Mouse (Mus musculus) common myeloid progenitor, adult 5-6 weeks (primary cell): ENCODE results near the gene Itga9. TPM values are rescaled to one million over a fixed set of nuclear protein-coding genes. Genes with fewer than 3 reads are reported as not detected.

Experiments used
- ATAC-seq: replicated peaks from 2 replicates; pipeline ENCODE4 v1.8.0; 2016; ENCODE audit warnings: low read depth, mild to moderate bottlenecking, moderate TSS enrichment, inconsistent platforms; ENCODE audit not compliant: poor library complexity, severe bottlenecking
- total RNA-seq: library from RNA; stranded (forward); fragments of 200-1000, 187-1606 nt; gene quantifications from 2 replicates; pipeline ENCODE4 v1.2.3, GENCODE M21; 2017

Gene Itga9
- total RNA-seq, 1 experiment from 2014 or later: 7.0 TPM

- no peak for ATAC-seq
These were observed 281.2 kb downstream of the Itga9 start for GRCm38 (mm10) chr9:118887734-118888133.

GRCm38 (mm10) chr9:118890149-118890548 lies 283.7 kb downstream of the Itga9 start:
- ATAC-seq: peak; percentile 93

- no peak for ATAC-seq
These were observed 284.2 kb downstream of the Itga9 start for GRCm38 (mm10) chr9:118890645-118891044.

- ATAC-seq: no peak
These were observed 284.6 kb downstream of the Itga9 start for GRCm38 (mm10) chr9:118891068-118891467.

GRCm38 (mm10) chr9:118891593-118891992 lies 285.1 kb downstream of the Itga9 start:
- no peak for ATAC-seq

DNA sequence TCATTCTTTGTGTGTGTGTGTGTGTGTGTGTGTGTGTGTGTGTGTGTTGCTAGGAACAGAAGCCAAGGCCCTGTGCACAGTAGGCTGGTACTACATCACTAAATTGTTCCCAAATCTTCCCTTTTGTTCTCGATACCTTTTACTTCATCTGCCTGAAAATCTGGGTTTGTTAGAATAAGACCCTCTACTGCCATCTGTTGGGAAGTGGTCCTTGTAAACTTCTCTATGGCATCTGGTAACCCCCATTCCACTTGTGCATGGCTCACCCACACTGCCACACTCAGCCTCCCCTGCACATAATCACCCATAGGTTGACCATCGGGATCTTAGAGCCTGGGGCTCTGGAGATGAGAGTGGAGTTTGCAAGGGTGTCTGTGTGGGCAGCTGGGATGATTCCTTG lies 288.6 kb downstream of the Itga9 start:
- ATAC-seq: no peak

DNA sequence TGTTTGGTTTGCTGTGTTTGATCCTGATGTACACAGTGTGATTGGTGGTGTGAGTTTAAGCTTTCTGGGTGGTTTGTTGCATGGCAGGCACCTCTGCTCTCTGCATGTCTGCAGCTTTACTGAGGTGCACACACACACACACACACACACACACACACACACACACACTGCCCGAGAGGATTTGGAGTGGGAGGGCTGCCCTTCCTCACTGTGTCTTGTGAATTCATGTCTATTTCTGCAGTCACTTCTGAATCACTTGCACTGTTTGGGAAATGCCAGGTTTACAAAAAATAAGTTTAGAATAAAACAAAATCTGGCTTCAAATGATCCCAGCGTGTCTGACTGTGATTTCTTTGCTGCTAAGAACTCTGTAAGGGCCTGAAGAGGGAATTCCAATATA lies 294.2 kb downstream of the Itga9 start:
- ATAC-seq: no peak

DNA sequence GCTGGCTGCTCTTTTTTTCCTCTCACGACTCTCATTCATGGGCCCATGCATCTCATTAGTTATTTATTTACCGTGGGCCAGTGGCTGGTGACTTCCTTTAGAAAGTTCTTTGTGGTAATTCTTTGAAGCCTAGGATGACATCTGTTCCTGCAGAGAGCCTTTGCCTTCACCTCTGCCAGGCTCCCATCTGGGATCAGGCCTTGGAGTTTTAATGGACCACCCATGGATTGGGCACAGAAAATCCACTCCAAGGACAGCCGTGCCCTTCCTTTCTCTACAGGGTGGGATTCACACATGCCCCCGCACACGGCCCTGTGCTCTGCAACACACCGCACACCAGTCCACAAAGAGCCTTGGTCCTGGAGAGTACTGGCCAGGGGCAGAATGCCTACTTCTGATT lies 295.4 kb downstream of the Itga9 start:
- ATAC-seq: no peak

- ATAC-seq: peak; percentile 77
These were observed 301.6 kb downstream of the Itga9 start for GRCm38 (mm10) chr9:118907934-118908620.

DNA sequence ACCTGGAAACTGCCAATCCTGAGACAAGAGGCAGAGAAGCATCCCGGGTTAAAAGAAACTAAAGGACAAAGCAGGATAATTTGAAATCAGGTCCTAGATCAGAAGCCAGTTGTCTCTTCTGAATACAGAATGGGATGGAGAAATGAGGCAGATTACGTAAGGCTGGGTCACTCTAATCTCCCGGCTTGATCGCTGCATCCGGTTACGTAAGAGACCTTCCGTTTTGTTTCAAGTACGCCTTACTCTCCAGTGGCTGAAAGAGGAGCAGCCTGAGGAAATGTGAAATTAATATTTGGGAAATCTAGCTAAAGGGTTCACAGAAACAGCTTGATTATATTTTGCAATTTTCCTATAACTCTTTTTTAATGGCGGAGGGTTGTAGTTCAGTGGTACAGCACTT lies 306.6 kb downstream of the Itga9 start:
- ATAC-seq: peak; percentile 81

GRCm38 (mm10) chr9:118913613-118914012 lies 307.1 kb downstream of the Itga9 start:
- no peak for ATAC-seq

DNA sequence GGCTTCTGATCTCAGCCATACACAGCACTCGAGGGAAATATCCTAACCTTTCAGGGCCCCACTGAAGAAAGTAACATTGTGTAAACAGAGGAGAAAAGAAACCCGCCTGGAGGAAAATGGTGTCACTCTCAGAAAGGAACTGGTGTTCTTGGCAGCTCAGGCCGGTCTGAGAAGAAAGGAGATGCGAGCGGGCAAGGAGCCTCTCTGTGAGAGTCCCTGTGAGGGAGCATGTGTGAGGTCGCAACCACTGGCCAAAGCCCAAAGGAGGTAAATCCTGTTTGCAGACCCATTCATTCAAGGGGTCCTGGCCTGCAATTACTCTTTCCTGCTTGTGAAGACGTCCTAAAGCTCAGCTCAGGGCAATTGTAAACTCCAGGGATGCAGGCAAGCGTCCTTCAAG lies 308.1 kb downstream of the Itga9 start:
- no peak for ATAC-seq

DNA sequence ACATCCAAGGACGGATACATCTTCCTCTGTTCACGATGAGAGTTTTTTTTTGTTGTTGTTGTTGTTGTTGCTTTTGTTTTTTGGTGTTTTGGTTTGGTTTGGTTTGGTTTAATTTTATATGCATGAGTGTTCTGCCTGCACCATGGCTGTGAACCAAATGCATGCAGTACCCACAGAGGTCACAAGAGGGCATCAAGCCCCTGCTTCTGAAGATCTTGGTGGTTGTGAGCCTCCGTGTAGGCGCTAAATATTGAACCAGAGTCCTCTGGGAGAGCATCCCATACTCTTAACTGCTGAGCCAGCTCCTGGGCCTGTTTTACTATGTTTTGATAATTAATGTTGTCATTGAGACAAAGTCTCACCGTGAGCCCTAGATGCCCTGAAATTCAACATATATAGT lies 308.8 kb downstream of the Itga9 start:
- peak; percentile 43 for ATAC-seq

DNA sequence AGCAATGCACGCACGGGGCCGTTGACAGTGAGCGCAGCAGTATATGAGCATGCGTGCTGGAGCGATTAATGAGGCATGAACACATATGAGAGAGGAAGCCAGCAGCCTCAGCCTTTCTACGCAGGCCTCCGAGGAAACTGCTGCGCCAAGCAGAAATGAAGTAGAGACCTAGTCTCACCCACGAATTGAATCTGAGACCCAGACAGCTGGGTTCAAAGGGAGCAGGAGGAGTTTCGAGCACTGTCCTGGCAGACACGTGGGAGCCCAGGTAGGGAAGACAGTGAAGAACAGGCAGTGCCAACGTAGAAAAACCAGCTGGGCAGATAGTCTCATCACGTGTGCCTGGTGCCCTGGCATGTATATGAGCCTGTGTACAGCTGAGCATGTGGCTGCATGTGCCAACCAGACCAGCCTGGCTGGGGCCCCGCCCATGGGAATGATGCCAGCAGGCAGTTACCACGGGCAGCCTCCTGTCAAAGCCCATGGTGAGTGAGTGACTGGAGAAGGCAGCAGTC lies 313.2 kb downstream of the Itga9 start:
- ATAC-seq: peak; percentile 17; the same call in 1 of the 2 replicates

DNA sequence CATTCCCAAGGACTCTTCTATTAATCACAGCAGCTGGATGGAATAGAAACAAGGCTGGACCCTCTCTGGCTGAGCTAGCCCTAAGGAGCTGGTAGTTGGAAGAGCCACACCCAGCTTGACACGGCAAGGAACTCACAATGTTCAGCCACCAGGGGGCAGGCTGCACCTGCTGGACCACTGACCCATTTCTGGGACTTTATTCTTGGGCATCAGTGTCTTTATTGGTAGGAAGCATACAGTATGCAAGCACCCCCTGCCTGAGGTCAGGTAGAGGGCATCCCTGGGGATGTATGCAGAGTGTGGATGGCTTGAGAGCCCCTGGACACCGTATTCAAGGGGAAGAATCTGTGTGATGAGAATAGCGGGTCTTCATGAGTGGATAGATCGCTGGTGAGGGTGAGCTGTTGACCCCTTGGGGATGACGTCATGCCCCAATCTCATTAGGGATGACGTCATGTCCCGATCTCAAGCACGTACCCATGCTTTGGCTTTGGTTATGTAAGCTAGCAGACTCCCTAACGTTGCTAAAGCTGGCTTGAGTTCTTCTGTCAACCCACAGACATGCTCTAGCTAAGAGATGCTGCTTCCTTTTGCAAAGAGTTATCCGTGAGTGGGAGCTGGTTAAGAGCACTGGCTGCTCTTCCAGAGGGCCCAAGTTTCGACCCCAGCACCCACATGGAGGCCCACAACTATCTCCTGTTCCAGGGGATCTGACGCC lies 314.5 kb downstream of the Itga9 start:
- peak; percentile 50 for ATAC-seq

DNA sequence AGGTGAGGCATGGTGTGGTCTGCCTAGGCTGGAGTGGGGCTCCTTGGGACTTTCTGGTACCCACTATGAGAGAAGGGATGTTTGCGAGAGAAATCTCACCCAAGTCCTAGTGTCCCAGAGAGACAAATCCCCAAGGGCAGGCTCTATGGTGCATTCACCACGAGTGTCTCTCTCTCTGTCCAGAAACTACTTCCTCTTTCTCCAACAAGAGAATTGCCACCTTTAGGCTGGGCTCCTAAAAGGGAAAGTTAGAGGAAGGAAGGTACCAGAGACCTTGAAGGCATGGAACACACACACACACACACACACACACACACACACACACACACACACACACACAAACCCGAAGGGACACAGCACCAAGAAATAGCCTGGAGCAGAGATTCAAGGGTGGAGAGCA lies 315.4 kb downstream of the Itga9 start:
- ATAC-seq: peak; percentile 10; the same call in 1 of the 2 replicates

- no peak for ATAC-seq
These were observed 318.1 kb downstream of the Itga9 start for GRCm38 (mm10) chr9:118924554-118925085.

DNA sequence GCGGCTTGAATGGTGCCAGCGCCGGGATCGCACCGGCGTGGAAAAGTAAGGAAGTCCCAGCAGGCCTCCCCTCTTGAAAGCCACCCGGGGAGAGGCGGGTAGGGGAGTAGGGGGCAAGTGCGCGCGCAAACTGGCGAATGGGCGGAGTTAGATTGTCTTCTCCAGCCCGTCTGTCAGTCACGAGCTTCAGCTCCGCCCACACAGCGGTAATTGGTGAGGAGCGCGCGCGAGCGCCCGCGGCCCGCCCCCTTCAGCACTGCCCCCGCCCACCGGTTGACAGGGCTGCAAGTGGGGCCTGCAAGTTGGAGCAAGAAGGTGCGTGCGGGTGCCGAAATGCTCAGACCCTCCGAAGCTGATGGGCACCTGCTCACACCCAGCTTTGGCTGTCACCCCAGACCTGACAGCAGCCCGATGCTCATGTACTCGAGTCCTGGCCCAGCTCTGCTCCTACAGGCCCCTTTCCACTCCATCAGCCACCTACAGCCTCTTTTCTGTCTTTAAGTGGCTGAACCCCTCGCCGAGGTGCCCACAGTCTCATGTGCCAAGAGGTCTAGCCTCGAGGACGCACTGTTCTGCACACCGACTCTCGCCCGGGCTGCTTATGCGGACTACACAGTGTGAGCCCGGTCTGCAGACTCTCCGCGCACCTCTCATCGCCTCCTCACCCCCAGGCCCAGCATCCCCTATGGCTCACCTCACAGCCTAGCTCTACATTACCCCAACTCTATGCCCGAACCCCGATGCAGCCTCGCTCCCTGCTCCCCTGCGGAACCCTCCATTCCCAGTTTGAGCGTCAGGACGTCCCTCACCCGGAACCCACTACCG lies 319.0 kb downstream of the Itga9 start:
- peak; percentile 64 for ATAC-seq

DNA sequence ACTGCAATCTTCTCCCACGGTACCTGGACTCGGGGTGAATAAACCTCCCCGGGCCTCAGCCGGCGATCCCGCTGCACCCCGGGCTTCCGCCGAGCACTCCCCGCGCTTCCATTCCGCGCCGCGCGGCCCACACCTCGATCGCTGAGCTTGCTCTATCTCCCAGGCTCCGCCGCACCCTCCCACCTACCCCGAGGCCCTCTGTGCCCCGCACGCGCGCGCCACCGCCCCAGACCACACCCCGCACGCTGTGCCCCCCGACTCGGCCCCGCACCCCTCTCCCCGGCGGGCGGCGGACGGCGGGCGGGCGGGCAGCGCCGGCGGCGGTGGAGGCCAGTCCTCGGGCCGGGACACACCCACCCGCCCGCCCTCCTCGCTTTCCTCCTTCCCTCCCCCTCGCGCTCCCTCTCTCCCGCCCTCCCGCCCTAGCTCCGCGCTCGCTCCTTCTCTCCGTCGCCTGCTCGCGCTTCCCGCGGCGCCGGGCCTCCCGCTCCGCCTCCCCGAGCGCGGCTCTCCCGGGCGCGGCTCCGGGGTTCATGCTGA lies 319.7 kb downstream of the Itga9 start, which contains the start of gene Ctdspl:
Gene Ctdspl (plus strand): TSS at position 343 of the 540 bp plus-strand sequence.
- no peak for ATAC-seq
